Mouse (Mus musculus) bone marrow macrophage, adult 2 months (primary cell): Measurements from ENCODE around the gene Aimp2. TPM values are rescaled to one million over a fixed set of nuclear protein-coding genes. Genes with fewer than 3 reads are reported as not detected.

ENCODE experiments used
- H3K27ac ChIP-seq: 2 replicates; pipeline ENCODE4 v1.5.1; 2012; ENCODE audit warnings: low read depth, low read length; ENCODE audit not compliant: insufficient read depth
- H3K4me1 ChIP-seq: 2 replicates; pipeline ENCODE4 v1.6.1; 2012; ENCODE audit warnings: low read length; ENCODE audit not compliant: control insufficient read depth, insufficient read depth
- H3K4me3 ChIP-seq: 2 replicates; pipeline ENCODE4 v1.5.1; 2012; ENCODE audit warnings: mild to moderate bottlenecking, low read length, moderate library complexity; ENCODE audit not compliant: insufficient read depth
- CTCF ChIP-seq: IDR thresholded peaks from 2 replicates; pipeline ENCODE4 v1.5.1; 2012; ENCODE audit warnings: low read depth, mild to moderate bottlenecking, low read length, moderate library complexity
- POLR2A ChIP-seq: IDR thresholded peaks from 2 replicates; pipeline ENCODE4 v1.6.1; 2012; ENCODE audit warnings: mild to moderate bottlenecking, low read depth, low read length, borderline replicate concordance
- polyA plus RNA-seq: library from polyadenylated mRNA; stranded (reverse); fragments of >200 nt; gene quantifications from 2 replicates; pipeline ENCODE4 v1.2.4, GENCODE M21; 2012; ENCODE audit not compliant: missing spikeins, insufficient read depth, insufficient read length

The Aimp2 gene
- polyA plus RNA-seq, 1 experiment = 14.4 TPM

- TF ChIP-seq CTCF (no peak), POLR2A (no peak)
- 0 out of 2 replicates have a peak, but pooled peaks cover 5% of the 10 kb centered on the region for H3K4me1 ChIP-seq
- no peak overlapping the region for H3K4me3 ChIP-seq
- no peak overlapping the region for H3K27ac ChIP-seq
These were observed 5.8 kb downstream of the Aimp2 start for GRCm38 (mm10) chr5:143903813-143904212.

- no peaks in the 10 kb centered on the region for H3K4me1 ChIP-seq
These were observed 7.5 kb downstream of the Aimp2 start for GRCm38 (mm10) chr5:143902111-143902510.

GRCm38 (mm10) chr5:143897635-143898330, 11.9 kb downstream of the Aimp2 start, which contains the start of gene Ankrd61:
Gene Ankrd61, minus strand, starts transcription at chr5:143897685.
- H3K27ac ChIP-seq = no peak within 1 kb of the TSS
- TF ChIP-seq POLR2A (no peak), CTCF (no peak)
- H3K4me1 ChIP-seq = no peaks in the 10 kb centered on the region
- no peak within 1 kb of the TSS for H3K4me3 ChIP-seq

More at GRCm38 (mm10) chr5:143902111-143902510, 7.5 kb downstream of the Aimp2 start:
- Histone ChIP-seq H3K27ac (no peak overlapping the region), H3K4me3 (no peak overlapping the region)
- TF ChIP-seq CTCF (no peak), POLR2A (no peak)

- TF ChIP-seq CTCF = no peak
- TF ChIP-seq POLR2A = no peak
- Histone ChIP-seq H3K27ac (no peak overlapping the region), H3K4me3 (no peak overlapping the region), H3K4me1 (no peaks in the 10 kb centered on the region)
These were observed 16.3 kb downstream of the Aimp2 start for GRCm38 (mm10) chr5:143893396-143893795.

- Histone ChIP-seq H3K27ac (no peak overlapping the region), H3K4me3 (no peak overlapping the region), H3K4me1 (no peaks in the 10 kb centered on the region)
- TF ChIP-seq CTCF = no peak
- no peak for TF ChIP-seq POLR2A
These were observed 17.3 kb downstream of the Aimp2 start for GRCm38 (mm10) chr5:143892255-143892886.

- Histone ChIP-seq H3K4me1 (no peaks in the 10 kb centered on the region), H3K27ac (no peak overlapping the region), H3K4me3 (no peak overlapping the region)
- TF ChIP-seq CTCF (no peak), POLR2A (no peak)
These were observed 18.9 kb downstream of the Aimp2 start for GRCm38 (mm10) chr5:143890741-143891140.

GRCm38 (mm10) chr5:143885274-143885673, 24.4 kb downstream of the Aimp2 start:
- Histone ChIP-seq H3K27ac (no peak overlapping the region), H3K4me3 (no peak overlapping the region), H3K4me1 (no peaks in the 10 kb centered on the region)
- TF ChIP-seq CTCF (no peak), POLR2A (no peak)

- no peak for TF ChIP-seq CTCF
- 0 out of 2 replicates have a peak, but pooled peaks have one; percentile 8 for TF ChIP-seq POLR2A
- Histone ChIP-seq H3K4me1 (no peaks in the 10 kb centered on the region), H3K4me3 (no peak overlapping the region), H3K27ac (no peak overlapping the region)
These were observed 35.1 kb downstream of the Aimp2 start for GRCm38 (mm10) chr5:143874571-143874970.

- Histone ChIP-seq H3K4me1 (no peaks in the 10 kb centered on the region), H3K4me3 (no peak overlapping the region), H3K27ac (no peak overlapping the region)
- TF ChIP-seq POLR2A (no peak), CTCF (no peak)
These were observed 38.0 kb downstream of the Aimp2 start for GRCm38 (mm10) chr5:143871547-143872169.

Other genes starting within 250 kb of the Aimp2 start
- 5.1 and 6.9 TPM in 2 replicates for gene Usp42, start 177.6 kb downstream of the Aimp2 start, polyA plus RNA-seq
- gene Eif2ak1, start 92.1 kb downstream of the Aimp2 start, polyA plus RNA-seq = 46.6 and 47.6 TPM in 2 replicates
- gene Ankrd61, start 12.2 kb downstream of the Aimp2 start, polyA plus RNA-seq = not detected in 2 replicates
- 7.9 and 9.9 TPM in 2 replicates for gene Pms2, start 117 bp upstream of the Aimp2 start, polyA plus RNA-seq
- 2.4 TPM in 1 of 2 replicates, not detected in the other for gene Gm42421, start 18.3 kb upstream of the Aimp2 start, polyA plus RNA-seq
- gene Rsph10b, start 23.2 kb upstream of the Aimp2 start, polyA plus RNA-seq = not detected in 2 replicates
- gene Ccz1, start 105.0 kb upstream of the Aimp2 start, polyA plus RNA-seq = 65.0 and 71.9 TPM in 2 replicates
- not detected in 2 replicates for gene Ocm, start 116.8 kb upstream of the Aimp2 start, polyA plus RNA-seq
- 2.9 and 3.8 TPM in 2 replicates for gene Lmtk2, start 190.6 kb upstream of the Aimp2 start, polyA plus RNA-seq